Mouse (Mus musculus) ovary, adult 18-20 months (tissue): ENCODE measurements around the gene Iqcd.

ENCODE experiments used
- DNase-seq: peaks from one replicate; pipeline ENCODE4 v3.0.0; 2022; ENCODE audit warnings: low spot score, mixed read lengths

Gene Iqcd

DNA sequence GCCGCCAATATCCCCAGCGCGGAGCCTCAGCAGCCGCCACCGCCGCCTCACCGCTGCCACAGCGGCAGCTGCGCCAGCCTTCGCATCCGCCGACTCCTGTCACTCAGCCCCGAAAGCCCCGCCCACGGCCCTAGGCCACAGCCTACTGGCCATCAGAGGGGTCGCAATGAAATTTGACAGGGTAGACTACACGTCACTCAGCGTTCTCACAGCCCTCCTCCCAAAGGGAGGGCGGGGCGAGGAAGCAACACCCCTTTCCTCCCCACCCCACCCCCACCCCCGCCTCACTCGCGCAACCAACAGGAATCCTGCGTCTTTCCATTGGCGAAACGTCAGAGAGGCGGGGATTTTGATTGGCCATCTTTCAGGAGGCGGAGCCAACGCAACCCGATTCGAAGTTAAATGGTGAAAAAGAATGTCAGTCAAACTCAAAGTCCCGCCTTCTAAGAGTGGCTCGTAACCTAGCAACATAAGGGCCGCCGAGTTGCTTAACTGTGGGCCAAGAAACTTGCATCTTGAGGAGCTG lies at the start of gene Iqcd, which contains the start of gene Tpcn1:
TSS of gene Iqcd (plus strand) at position 448 of the 526 bp plus-strand sequence.
TSS of gene Tpcn1 (minus strand) at position 105 of the 526 bp plus-strand sequence.
- peak; percentile 98 for DNase-seq

DNA sequence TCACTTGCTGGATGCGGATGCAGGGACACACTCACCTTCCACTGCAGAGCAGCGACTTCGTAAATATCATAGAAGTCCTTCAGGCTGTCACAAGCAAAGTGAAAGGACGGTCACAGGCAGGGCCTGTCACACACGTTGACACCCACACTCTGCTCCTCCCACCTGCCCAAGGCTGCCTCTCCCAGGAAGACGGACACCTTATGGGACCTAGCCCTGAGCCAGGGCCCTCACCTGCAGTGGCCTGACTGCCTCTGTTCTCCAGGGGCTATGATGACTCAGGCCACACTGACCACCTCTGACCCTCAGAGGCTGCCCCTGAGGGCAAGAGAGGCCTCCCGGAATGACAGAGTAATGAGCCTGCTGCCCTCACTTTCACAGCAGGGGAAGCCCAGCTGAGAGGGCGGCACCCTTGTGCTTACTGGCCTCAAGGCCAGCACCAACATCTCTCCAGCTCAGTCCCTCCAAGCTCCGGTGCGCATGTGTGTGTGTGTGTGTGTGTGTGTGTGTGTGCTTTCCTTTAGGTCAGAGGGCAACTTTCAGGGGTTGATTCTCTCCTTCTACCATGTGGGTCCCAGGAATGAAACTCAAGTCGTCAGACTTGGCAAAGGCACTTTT lies 40.5 kb upstream of the Iqcd start:
- no peak for DNase-seq

DNA sequence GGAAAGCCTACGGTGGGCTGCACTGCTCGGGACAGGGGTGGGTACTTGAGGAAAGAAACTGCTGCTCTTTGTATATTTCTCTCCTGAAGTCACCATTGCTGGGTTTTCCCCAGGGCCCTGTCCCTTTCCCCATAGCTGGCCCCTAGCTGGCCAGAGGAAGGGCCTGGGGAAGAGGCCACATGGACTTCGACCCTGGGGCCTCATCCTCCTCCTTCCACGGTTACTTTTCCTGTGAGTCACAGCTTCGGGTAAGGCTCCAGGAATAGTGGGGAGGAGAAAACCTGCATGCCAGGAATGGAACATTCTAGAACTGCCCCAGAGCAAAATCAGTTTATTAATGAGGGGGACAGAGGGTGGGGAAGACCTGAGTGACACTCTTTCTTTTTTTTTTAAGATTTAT lies 38.7 kb upstream of the Iqcd start:
- no peak for DNase-seq

DNA sequence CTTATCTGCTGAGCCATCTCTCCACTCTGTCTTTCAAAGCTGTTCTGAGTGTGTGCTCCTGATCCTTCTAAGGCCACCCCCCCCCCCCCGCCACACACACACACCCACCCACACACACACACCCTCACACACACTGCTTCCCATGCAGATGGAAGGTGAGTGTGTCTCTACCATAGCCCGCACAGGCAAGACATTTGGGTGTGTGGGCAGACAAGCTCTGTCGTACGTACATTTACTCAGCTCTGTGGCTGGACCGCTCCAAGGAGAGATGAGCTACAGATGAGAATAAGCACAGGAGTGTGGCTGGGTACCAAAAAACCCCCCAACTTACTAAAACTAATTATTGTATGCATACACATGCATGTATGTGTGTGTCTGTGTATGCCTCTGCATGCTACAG lies 38.1 kb upstream of the Iqcd start:
- no peak for DNase-seq

DNA sequence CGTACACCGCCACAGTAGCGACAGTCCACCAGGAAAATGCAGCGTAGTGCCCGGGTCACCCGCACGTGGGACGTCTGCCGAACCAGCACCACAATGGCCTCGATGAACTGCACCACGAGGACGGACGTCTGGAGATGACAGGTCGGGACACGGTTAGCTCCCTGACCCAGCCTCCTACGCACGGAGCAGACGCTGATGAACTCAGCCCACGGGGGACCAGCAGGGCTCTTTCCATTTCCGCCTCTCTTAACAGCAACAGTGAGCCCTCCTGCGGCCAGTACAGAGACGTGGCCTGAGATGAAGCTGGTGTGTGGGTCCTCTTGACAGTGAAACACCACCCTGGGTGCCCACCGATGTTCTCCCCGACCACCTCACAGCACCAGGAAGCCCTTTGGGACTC lies 32.9 kb upstream of the Iqcd start:
- DNase-seq = no peak

DNA sequence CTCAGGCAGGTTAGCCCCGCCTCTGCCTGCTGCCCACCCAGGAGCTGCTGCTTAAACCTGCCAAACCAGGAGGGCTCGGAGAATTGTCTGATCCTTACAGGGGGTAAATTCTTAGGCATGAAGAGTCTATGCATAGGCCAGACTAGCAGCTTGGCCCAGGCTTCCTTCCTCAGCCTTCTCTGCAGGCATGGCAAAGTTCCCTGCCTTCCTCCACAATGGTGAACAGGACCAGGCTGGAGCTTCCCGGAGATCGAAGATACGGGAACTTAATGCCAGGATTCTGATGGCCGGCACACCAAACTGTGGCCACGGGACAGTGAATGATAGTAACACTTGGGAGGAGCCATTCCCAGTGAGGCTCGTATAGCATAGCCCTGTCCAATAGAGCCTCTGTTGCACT lies 30.8 kb upstream of the Iqcd start:
- DNase-seq = no peak

DNA sequence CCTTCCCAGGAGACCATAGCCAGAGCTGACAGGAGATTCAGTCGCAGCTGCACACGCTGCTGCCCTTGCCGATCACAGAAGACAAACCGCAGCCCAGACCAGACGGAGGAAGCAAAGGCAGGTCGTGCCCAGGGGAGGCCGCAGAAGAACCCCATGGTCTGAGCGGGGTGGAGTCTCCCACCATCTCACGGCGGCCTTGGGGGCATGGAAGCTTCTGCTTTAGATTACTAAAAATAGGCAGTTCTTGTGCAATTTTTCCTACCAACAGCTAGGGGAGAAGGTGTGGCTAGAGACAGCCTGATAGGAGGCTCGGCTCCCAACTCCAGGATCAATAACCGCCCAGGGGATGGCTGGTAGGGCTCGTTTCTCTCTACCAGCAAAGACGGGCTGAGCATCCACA lies 30.1 kb upstream of the Iqcd start:
- no peak for DNase-seq

DNA sequence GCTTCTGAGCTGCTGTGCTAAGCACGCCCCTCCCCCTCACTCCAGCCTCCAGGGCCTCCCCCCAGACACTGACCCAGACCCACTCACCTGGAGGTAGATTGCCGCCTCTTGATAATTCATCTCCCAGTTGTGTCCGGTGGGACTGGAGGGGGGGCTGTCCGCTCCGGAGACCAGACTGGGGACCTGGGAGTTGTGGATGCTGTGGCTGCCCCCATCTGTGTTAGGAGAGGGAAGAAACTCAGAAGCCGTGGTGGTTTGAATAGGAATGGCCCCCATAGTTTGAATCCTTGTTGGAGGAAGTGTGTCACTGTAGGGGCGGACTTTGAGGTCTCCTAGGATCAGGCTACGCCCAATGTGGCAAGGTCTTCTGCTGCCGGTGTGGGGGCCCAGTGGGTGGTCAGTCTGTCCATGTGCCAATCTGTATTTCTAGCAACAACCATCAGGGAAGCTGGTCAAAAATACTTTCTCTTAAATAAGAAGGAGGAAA lies 28.6 kb upstream of the Iqcd start:
- no peak for DNase-seq

DNA sequence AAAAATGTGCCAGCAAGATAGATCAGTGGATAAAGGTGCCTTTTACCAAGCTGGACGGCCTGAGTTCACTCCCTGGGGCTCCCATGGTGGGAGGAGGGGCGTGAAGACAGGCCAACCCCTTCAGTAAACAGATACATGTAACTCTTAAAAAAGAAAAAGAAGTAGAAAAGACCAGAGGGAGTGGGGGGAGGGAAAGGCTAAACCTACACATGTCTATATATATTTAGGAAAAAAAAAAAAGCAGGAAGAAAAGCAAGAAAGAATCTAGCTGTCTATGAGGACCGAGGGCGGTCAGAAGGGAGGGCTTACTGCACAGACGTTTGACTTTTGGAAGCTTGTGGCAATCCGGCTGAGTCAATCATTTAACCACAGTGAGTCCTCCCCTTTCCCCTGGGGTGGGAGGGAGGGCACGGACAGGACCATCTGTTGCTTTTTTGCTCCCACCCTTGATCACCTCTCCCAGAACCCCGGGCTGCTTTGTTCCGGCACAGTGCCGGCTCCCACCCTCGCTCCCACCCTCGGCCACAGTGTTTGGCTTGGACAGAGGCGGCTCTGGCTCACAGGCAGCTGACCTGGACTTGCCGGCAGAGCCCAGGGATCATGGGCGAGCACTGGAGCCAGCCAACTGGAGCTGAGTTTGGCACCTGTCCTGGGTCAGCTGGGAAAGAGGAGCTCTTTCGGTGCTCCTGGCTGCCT lies 28.1 kb upstream of the Iqcd start:
- peak; percentile 64 for DNase-seq

DNA sequence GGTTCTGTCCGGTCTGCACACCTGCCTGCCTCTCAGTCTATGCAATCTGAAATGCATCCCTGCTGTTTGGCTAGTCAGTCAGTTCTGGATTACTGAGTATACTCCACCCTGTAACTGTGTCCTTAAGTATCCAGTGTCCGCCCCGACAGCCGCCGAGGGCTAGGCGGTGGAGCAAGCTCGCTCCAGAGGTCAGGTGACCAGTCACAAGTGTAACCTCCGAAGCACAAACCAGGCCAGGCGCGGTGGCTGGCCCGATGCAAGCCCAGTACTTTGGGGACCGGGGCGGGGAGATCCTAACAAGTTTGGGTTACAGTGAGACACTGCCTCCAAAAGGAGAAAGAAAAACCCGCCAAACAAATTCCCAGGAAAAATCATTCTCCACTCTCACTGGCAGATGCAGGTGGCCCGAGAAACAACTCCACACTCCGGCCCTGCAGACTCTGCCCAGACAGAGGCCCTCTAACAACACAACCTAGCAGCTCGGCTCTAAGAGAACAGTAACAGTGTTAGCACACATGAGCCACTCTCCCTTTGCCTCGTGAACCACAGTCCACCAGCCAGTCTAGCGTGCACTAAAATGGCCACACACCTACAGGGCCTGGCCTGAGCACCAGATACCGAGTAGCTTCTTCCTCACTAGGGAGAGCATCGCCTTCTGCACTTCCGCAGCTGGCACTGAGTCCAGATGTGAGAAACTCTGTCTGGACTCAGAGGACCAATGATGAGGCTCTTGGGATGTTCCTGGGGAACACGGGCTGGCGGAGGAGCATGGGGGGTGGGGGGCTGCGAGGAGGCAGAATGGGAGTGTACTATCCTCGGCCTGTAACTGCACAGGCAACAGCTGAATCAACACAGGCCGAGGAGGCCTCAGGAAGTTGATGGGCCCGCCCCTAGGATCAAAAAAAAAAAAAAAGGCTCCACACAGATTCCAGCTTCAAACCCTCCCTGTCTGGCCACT lies 25.6 kb upstream of the Iqcd start:
- DNase-seq = no peak

DNA sequence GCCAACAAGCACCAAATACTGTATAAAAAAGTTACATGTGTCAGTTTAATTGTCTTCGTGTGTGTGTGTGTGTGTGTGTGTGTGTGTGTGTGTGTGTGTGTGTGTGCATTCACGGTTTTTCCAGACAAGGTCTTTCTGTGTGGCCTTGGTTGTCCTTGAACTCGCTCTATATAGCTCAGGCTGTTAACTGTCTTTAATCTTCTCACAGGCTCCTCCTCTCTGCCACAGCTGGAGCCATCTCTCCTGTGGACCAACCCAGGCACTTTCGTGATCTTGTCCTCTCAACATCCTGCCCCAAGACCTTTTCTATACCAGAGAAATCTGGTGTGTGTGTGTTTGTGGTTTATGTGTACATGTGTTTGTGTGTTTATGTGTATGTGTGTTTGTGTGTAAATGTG lies 24.9 kb upstream of the Iqcd start:
- DNase-seq = no peak

DNA sequence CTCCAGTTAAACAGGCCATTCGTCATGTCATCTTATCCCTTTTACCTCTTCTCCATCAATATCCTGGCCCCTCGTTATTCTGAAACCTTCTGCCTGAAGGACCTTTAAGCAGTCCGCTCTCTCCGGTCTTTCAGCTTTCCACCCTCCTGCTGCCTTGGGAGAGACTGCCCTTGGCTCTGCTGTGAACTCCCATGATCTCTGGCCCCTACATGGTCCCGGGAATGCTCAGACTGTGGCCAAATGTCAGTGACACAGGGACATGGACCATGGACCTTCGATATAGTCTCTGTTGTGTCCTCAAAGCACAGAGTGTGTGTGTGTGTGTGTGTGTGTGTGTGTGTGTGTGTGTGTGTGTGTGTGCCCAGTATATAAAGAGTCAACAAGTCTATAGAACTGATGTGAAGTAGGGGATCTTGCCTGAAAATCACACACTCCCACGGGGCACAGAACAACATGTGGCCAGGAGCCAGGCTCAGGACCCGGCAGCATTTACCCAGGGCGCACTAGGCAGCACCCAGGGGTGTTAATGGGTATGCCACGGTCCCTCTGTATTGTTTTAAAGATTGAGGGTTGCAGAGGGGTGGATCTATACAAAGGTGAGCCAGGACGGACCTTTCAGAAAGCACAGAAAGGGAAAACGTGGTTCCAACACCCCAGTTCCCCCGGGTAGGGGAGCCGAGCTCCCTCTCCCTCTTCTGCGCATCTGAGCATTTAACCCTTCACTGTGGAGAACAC lies 23.5 kb upstream of the Iqcd start:
- DNase-seq = no peak

DNA sequence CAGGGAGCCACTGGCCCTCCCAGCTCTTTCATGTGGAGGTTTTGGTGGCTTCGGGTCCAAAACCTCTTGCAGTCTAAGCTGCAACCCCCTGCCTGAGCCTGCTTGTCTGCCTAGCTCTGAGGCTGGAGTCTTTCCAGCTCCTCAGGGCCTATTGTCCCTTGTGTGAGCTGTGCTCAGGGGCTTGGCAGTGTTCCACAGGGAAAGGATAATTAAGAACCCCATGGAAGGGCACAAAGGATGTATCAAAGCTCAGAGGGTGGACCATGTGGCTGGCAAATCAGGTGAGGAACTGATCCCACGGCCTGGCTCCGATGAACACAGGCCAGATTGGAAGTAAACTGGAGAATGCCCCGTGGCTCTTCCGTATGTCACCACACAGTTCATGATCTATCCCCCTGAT lies 22.7 kb upstream of the Iqcd start:
- peak; percentile 42 for DNase-seq

DNA sequence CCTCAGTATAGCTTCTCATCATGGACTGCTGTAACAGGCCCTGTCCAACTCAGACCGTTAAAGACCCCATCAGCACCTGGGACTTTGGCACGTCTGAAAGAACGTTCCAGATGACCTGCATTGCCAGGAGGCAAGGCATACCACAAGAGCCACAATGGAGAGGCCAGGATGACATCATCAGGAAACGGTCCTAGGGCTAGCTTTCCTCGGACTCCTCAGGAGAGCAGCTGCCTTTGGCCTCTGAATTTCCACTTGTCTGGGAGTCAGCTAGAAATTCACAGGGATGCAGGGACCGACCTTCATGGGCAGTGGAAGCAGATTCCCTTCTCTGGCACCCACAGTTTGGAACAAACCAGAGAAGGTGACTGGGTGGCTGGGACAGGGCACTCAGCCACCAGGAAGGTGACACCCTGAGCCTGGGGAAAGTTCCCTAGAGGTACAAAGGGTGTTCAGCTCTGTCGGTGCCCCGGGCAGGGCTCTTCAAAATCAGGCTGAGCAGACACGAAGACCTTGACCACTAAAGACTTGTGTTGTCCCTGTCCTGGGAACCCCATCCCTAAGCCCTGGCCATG lies 22.0 kb upstream of the Iqcd start:
- no peak for DNase-seq

DNA sequence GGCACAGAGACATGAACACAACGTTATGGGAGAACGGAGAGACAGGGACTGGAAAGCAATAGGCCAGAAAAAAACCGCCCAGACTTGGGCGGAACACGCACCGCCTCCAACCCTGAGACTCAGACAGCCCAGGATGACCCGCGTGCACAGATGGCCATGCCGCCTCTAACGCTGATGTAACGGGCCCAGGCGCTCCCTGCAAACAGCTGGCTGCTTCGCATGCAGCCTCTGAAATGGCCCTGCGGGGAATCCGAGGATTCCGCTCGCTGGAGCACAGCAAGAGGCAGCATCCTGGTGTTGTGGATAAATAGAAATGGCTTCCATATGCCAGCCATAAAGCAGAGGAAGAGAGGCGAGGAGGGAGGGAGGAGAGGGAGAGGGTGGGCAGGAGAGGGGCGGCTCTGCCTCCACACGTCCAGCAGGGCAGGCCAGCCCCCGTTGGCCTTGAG lies 21.5 kb upstream of the Iqcd start:
- DNase-seq = peak; percentile 44

DNA sequence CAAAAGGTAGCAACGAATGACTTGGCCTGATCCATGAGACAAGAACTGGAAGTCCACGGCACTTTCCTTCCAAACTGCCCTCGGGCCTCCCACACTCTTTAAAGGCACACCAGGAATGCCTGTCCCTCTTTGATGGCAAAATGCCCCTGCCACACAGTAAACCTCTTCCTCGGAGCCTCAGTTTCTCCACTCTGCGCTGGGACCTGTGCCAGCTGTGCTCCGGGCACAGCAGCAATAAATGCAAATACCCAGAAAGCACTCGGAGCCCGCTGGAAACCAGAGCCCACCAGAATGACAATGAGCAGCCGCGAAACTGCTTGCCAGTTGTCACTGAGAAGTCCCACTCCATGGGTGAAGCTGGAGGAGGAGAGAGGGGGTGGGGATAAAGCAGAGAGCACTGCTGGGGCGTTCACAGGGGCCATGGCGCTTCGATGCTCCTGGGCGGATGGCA lies 21.0 kb upstream of the Iqcd start:
- no peak for DNase-seq

DNA sequence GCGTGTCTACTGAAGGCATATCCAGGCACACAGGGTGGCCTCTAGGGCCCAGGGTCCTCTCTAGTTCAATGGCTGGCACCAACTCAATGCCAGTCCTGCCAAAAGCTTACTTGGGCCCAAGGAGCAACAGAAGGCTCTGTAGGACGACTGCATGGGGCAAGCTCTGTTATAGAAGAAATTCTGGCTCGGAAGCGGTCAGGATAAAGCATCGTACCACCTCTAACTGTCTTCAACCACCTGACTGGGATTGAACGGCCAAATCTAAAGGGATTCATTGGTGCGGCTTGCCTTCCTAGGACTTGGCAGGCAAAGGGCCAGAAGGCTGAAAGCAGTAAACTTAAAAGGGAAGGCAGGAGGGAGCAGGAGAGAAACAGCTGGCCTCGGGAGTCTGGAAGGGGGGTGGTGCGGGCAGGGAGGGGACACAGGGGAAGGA lies 20.5 kb upstream of the Iqcd start:
- no peak for DNase-seq

DNA sequence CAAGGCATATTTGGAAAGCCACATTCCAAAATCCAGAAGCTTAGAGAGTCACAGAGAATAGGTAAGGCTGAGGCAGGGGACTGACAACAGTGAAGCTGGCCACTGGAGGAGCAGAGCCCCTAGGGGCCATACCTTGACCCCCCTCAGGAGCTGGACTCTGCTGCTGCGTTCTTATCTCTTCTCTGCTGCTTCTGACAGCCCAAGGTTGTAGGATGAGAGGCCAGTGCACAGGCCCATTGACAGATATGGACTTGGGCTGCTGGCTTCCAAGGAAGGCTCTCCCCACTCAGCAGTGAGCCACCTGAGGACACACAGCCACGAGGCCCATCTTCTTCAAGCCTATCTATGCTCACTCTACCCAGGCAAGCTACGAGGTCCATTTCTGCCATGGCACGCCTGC lies 19.9 kb upstream of the Iqcd start:
- no peak for DNase-seq

DNA sequence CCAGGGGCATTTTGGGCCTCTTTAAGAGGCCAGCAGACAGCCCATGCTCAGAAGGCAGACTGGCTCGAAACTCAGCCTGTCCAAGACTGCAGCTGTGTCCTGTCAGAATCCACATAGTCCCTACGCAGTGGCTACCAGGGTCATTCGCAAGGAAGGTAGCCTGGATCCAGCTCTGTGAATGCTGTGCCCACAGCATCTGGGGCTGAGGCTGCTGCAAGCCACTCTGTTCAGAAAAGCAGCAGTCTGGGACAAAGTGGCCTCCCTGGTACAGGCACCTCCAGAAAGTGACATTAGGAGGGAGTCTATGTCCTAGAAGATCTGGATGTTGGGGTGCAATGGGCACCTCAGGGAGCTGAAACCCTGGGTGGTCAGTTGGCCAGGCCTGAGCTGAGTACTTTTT lies 19.0 kb upstream of the Iqcd start:
- DNase-seq = no peak

DNA sequence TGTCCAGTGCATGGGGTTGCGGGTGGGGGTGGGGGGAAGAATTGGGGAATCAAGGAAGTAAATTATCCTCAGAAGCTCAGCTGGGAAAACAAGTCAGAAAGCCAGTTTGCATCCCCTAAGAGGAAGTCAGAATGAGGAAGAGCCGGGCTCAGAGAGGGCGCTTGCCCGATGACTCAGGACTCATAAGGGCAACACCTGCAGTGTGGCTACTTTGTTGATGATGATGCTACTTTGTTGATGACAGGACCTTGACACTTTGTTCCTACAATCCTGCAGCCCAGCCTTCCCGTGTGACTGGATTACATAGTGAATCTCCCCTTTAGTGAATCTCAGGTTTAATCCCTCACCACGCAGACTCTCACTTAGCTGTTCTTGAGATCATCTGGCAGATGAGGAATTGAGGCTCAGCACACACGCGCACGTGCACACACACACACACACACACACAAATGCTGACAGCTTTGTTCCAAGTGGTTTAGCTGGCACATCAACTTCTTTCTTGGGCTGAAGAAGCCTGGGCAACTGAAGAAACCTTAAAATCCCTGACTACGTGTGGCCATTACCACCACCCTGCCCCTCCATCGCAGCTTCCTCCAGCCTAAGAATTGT lies 18.4 kb upstream of the Iqcd start:
- no peak for DNase-seq
